Mouse (Mus musculus) CH12F3 (cell line): ENCODE data around the gene Btbd3.

Source experiments
- in situ Hi-C: fragments of 300-500 bp; cut with MboI; formaldehyde crosslinking; loops from 2 replicates; pipeline ENCODE4 v1.14.3; 2020; ENCODE audit warnings: low sequenced_read_pairs

Btbd3 gene

GRCm38 (mm10) chr2:138515531-138515930, 259.2 kb downstream of the Btbd3 start:
- in situ Hi-C loops = no loop called here

- in situ Hi-C loops = no loop called here
These were observed 272.1 kb downstream of the Btbd3 start for GRCm38 (mm10) chr2:138528461-138528860.

- in situ Hi-C loops = no loop called here
These were observed 275.0 kb downstream of the Btbd3 start for GRCm38 (mm10) chr2:138531160-138531967.

GRCm38 (mm10) chr2:138531992-138532391, 275.6 kb downstream of the Btbd3 start:
- in situ Hi-C loops = no loop called here

DNA sequence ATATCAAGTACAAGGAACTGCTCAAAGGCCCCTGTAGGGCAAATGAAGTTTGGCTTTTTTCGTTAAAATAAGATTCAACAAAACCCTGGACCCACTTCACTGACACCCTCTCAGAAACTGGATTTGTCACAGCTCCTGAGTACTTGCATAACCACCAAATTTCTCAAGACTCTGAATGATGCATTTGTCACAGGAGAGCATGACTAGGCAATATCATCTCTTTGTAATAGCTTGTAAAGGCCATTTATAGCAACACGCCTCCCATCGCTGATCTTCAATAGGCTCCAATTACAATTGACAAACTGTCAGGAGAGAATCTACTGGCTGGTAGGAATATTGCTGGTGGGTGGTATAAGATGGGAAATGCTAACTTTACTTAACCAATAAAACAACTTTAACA, 283.3 kb downstream of the Btbd3 start:
- in situ Hi-C loops = no loop called here

DNA sequence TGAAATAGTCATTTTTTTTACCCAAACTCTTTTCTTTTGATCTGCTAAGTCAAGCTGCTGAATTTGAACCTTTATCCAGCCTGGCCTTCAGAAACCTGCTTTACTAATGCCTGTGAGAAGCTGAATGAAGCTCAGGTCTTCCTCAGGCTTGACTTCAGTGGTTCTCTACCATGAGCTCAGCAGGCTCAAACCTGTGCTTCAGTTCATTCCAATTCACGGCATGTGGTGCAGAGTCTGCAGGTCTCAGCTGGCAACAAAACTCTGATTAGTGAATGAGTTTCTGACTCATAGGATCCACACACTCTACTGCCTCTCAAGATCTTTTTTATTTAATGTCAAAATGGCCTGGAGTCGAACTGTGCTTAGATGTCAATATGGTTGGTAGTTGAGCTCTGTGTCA, 292.6 kb downstream of the Btbd3 start:
- in situ Hi-C loops = no loop called here

- in situ Hi-C loops = no loop called here
These were observed 295.2 kb downstream of the Btbd3 start for GRCm38 (mm10) chr2:138551516-138551915.

DNA sequence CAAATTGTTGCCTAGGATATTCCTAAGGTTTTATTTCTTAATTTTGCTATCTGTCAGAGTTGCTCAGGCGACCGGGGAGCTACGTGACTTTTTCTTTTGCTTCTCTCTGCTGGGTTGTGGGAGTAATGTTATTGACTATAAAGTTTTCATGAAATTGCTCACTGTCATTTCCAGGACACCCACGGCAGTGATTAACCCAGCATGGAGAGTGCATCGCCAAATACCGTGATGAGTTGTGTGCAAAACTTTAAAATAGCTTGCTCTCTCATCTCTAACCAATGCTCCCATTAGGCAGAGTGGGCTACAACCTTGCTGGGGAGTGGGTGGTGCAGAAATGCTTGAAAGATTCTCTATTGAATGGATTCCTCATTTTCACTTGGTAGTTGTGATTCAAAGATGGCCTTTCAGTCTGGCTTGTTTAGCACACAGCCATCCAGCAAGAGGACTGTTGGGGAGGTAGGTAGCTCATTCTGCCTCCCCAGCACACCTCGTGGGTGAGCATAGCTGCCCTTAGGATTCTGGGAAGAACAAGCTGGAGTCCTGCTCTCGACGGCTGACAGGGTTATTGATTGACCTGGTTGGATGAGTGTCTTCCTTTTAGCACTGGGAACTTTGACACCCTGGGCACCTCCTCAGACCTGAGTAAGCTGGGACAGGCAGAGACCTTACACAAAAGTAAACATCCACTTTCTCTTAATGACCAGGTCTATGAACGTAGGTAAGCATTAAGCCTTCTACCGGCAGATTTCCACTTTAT, 298.9 kb downstream of the Btbd3 start:
- in situ Hi-C loops = no loop called here

GRCm38 (mm10) chr2:138585930-138586329, 329.6 kb downstream of the Btbd3 start:
- in situ Hi-C loops = no loop called here

GRCm38 (mm10) chr2:138587335-138587734, 331.0 kb downstream of the Btbd3 start:
- in situ Hi-C loops = no loop called here

- in situ Hi-C loops = no loop called here
These were observed 331.6 kb downstream of the Btbd3 start for GRCm38 (mm10) chr2:138587795-138588545.

GRCm38 (mm10) chr2:138589105-138589504, 332.7 kb downstream of the Btbd3 start:
- in situ Hi-C loops = no loop called here

DNA sequence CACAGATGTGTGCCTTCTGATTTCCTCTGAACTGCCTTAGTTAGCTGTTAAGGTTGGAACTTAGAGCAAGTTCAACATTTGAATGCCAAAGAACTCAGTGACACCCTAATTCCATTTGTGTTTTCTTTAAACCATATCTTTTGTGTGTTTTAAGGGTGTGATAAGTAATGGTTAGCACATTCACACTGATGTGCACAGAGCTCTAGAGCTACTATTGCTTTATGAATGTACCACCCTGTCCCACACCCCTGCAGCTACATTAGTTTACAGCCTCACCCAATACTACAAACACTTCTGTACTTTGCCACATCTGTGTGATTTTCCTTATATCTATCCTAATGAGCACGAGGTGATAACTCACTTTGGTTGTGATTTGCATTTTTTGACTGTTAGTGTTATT, 333.9 kb downstream of the Btbd3 start:
- in situ Hi-C loops = no loop called here

DNA sequence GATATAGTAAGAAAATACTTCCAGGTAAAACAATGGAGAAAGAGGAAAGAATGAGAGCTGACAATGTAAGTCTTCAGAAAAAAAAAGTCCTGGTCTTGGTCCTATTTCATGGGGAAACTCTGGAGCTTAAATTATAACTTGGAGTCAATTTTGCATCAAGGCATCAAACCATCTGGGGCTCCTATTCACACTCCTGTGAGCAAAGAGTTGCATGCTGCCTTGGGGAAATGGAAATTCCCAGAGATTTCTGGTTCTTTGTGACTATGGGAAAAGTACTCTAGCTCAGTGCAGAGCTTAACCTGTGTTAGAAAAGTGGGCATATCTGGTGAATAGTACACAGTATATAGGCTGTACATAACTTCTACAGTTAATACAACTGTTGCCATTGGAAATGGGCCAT, 356.0 kb downstream of the Btbd3 start:
- in situ Hi-C loops = no loop called here

GRCm38 (mm10) chr2:138617501-138617900, 361.1 kb downstream of the Btbd3 start:
- in situ Hi-C loops = no loop called here
